Mouse (Mus musculus) intestine, postnatal 0 days (tissue): ENCODE results near the gene Lhx4. TPM values are rescaled to one million over a fixed set of nuclear protein-coding genes. Genes with fewer than 3 reads are reported as not detected.

Experiments
- ATAC-seq: fragments of 200-750 bp; cut with Nextera tagmentation; 2 replicates; pipeline ENCODE4 v1.8.0; 2017; ENCODE audit warnings: mild to moderate bottlenecking, moderate TSS enrichment, moderate library complexity
- H3K27ac ChIP-seq: fragments of 300-500 bp; sonication (generic); 2 replicates; pipeline ENCODE4 v1.5.1; 2014; ENCODE audit warnings: mild to moderate bottlenecking, low read depth, low read length, moderate library complexity
- H3K27me3 ChIP-seq: fragments of 300-500 bp; sonication (generic); replicated peaks from 2 replicates; pipeline ENCODE4 v1.6.1; 2014; ENCODE audit warnings: low read length, mixed read lengths; ENCODE audit not compliant: control insufficient read depth, insufficient read depth
- H3K36me3 ChIP-seq: fragments of 300-500 bp; sonication (generic); 2 replicates; pipeline ENCODE4 v1.6.1; 2014; ENCODE audit warnings: mild to moderate bottlenecking, moderate library complexity; ENCODE audit not compliant: control insufficient read depth, insufficient read depth
- H3K4me1 ChIP-seq: fragments of 300-500 bp; sonication (generic); replicated peaks from 2 replicates; pipeline ENCODE4 v1.6.1; 2014; ENCODE audit warnings: antibody characterized with exemption, low read length, mixed read lengths; ENCODE audit not compliant: control insufficient read depth, insufficient read depth
- H3K4me2 ChIP-seq: fragments of 300-500 bp; sonication (generic); replicated peaks from 2 replicates; pipeline ENCODE4 v1.6.1; 2014; ENCODE audit warnings: low read depth, mild to moderate bottlenecking, moderate library complexity
- H3K4me3 ChIP-seq: fragments of 300-500 bp; sonication (generic); 2 replicates; pipeline ENCODE4 v1.5.1; 2014; ENCODE audit warnings: low read depth, low read length
- H3K9ac ChIP-seq: fragments of 300-500 bp; sonication (generic); 2 replicates; pipeline ENCODE4 v1.6.1; 2014; ENCODE audit warnings: mild to moderate bottlenecking, low read depth, low read length
- H3K9me3 ChIP-seq: fragments of 300-500 bp; sonication (generic); 2 replicates; pipeline ENCODE4 v1.6.1; 2016; ENCODE audit warnings: mixed run types; ENCODE audit not compliant: control insufficient read depth
- CTCF ChIP-seq: sonication (generic); IDR thresholded peaks from 2 replicates; pipeline ENCODE4 v1.5.1; 2016; ENCODE audit warnings: low read depth, mild to moderate bottlenecking, control low read depth, antibody characterized with exemption, moderate library complexity
- WGBS: fragments of 180-500 bp; shearing (Covaris S2); extraction: QIAGEN DNeasy Blood & Tissue Kit; methylation state at CpG from one replicate; pipeline ENCODE4 v1.1.7; 2014; 5-methylcytosine and 5-hydroxymethylcytosine counted together
- polyA plus RNA-seq: library from polyadenylated mRNA; unstranded; fragments of >200 nt; fragmentation: Nextera tagmentation; extraction: Ambion mirVana; gene quantifications from 2 replicates; pipeline ENCODE4 v1.2.1, GENCODE M21; 2015

The Lhx4 gene
- polyA plus RNA-seq, 1 experiment from 2014 or later, result 0.01 TPM

GRCm38 (mm10) chr1:155740622-155741377, 10.7 kb downstream of the Lhx4 start:
- Histone ChIP-seq H3K4me2 (peak overlapping the region; percentile 94), H3K36me3 (no peaks in the 10 kb centered on the region), H3K9ac (no peak overlapping the region), H3K4me3 (peak overlapping the region; percentile 57), H3K9me3 (no peaks in the 10 kb centered on the region), H3K27me3 (peaks cover 88% of the 10 kb centered on the region), H3K27ac (no peak overlapping the region), H3K4me1 (peaks cover 3% of the 10 kb centered on the region; the same call in 1 of the 2 replicates)
- under 1% methylated on average over 44 of the region's 44 CpGs for WGBS
- no peak for ATAC-seq
- 0 out of 2 replicates have a peak, but pooled peaks have one; percentile 10 for TF ChIP-seq CTCF

DNA sequence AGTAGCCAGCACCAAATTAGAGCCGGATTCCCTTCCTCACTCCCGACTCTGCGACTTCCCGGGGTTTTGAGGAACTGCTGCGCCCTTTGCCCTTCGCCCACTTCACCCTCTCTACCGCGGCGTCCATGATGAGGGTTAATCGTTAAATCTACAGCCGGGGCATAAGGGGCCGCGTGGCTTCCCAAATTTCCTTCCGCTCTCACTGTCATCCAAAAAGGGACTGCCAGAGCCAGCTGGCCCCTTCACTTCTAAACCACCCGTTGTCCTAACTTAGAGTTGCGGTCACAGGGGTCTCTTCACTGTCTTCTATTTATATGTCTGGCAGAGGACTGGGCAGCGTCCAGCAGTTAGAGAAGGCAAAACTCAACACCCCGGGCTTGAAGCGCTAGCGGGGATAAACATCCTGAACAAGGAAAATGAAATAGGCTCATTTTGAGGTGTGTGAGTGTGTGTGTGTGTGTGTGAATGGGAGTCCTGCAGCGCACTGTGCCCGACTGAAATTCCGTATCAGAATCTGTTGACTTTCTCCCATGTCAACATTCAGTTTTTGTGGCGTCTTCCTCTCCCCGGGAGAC, 13.6 kb downstream of the Lhx4 start:
- no peak overlapping the region for H3K4me3 ChIP-seq
- under 1% methylated on average over 25 of the region's 25 CpGs for WGBS
- no peak overlapping the region for H3K4me2 ChIP-seq

DNA sequence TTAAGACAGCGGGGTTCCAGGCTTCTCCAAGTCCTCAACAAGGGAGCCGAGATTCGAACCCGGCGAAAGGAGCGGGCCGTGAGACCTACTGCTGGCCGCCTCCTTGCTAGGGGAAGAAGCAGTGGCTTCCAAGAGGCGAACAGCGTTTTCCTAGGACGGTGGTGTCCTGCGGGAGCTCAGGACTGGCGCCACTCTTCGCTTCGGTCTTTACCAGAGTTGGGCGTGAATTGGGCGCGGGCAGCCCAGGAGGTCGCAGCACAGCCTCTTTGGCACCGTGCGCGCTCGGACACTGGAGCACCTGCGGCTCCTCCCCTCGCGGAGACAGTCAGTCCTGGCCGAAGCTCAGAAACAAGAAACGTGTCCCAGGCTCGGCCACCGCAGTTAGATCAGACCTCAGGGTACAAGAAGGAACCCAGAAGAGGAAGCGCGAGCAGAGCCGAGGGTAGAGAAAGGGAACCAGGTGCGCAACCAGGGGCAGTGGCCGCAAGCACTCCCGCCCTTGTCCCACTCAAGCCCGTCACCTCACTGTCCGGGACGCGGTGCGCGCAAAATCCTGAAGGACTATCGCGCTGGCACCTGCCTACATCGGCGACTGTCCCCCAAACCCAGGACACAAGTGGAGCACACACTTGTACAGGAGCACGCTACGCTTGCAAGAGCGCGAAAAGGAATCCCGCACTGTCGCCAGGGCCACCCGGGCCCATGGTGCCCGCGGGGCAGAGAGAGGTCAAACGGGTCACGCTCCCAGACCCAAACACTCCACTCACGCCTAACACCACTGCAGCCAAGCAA, 14.3 kb downstream of the Lhx4 start:
- no peak for ATAC-seq
- Histone ChIP-seq H3K4me3 (no peak overlapping the region), H3K27me3 (peaks cover 95% of the 10 kb centered on the region), H3K4me2 (no peak overlapping the region), H3K4me1 (peaks cover 3% of the 10 kb centered on the region; the same call in 1 of the 2 replicates), H3K36me3 (no peaks in the 10 kb centered on the region), H3K27ac (no peak overlapping the region), H3K9ac (no peak overlapping the region), H3K9me3 (no peaks in the 10 kb centered on the region)
- under 1% methylated on average over 58 of the region's 58 CpGs for WGBS
- no peak for TF ChIP-seq CTCF

More for the DNA sequence above, 13.6 kb downstream of the Lhx4 start:
- Histone ChIP-seq H3K9me3 (no peaks in the 10 kb centered on the region), H3K9ac (no peak overlapping the region), H3K27me3 (peaks cover 97% of the 10 kb centered on the region), H3K36me3 (no peaks in the 10 kb centered on the region), H3K27ac (no peak overlapping the region), H3K4me1 (peaks cover 3% of the 10 kb centered on the region; the same call in 1 of the 2 replicates)
- no peak for ATAC-seq
- TF ChIP-seq CTCF, result no peak

DNA sequence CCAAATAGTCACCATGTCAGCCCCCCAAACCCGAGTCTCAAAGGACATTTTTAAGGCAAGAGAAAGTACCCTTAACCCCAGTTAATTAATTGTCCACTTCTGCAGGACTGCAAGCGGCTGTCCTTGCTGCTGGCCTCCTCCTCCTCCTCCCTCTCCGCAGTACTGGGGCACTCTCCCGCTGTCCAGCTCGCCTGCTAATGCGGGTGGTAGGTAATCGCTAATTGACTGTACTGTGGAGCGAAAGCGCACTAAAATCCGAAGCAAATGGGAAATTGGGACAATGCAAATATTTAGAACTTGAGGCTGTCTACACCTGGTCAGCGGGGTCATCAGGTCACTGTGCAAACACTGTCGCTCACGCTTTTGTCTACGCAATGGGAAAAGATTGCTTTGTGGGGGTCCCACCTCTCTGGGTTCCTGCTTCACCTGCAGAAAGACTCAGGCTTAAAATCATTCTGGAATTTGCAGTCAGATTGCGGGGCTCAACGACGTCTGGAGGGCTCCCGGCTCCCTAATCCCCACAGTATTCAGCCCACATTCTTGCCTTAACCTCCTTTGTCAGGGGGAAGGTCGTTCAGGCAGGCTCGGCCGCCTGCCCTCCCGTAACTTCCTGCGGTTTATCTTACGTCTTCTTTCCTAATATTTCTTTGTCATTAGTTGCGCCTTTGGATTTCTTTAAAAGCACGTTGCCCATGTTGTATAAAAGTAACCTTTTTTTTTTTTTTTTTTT, 15.2 kb downstream of the Lhx4 start:
- Histone ChIP-seq H3K9ac (no peak overlapping the region), H3K4me1 (no peaks in the 10 kb centered on the region), H3K27me3 (peaks cover 95% of the 10 kb centered on the region), H3K4me2 (no peak overlapping the region), H3K4me3 (no peak overlapping the region), H3K9me3 (no peaks in the 10 kb centered on the region), H3K27ac (no peak overlapping the region), H3K36me3 (no peaks in the 10 kb centered on the region)
- no peak for ATAC-seq
- TF ChIP-seq CTCF, result no peak
- 1% methylated on average over 26 of the region's 26 CpGs for WGBS

- Histone ChIP-seq H3K36me3 (no peaks in the 10 kb centered on the region), H3K9ac (no peak overlapping the region), H3K27ac (no peak overlapping the region), H3K9me3 (no peaks in the 10 kb centered on the region), H3K27me3 (peaks cover 85% of the 10 kb centered on the region), H3K4me3 (no peak overlapping the region), H3K4me1 (no peaks in the 10 kb centered on the region), H3K4me2 (no peak overlapping the region)
- no peak for ATAC-seq
- 2% methylated on average over 2 of the region's 2 CpGs for WGBS
- no peak for TF ChIP-seq CTCF
Measured at GRCm38 (mm10) chr1:155731156-155731555, 20.3 kb downstream of the Lhx4 start.
